Mouse (Mus musculus): ENCODE data around the gene Btnl6.
A peak's percentile ranks its signal among the peaks of the same experiment; 100 is the strongest.
"Not testable (repeated sequence)": the region's sequence is repeated elsewhere in the genome, so short reads cannot be mapped to it uniquely, and the experiment has no call there.

The Btnl6 gene

DNA sequence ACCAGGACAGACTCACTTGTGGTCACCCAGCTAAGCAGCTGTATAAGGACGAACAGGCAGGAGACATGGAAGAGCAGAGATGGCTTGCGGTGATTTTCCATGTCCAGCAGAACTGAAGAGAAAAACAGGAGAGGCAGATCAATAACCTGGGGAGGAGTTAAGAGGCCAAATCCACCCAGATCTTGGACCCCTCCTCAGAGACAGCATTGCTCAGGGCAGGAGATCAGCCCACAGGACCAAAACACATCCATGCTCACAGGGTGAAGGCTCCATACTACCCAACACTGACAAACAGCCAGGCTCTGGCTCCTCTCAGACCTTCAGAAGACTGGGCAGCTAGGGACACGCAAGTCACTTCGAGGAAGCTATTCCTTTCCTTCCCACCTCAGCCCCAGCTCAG, at the start of gene Btnl6:
Btnl6 (minus strand) TSS at position 101 of the 400 bp plus-strand sequence.
- DNase-seq = no peak

- DNase-seq = no peak
Observed at GRCm38 (mm10) chr17:34564796-34565195, 47.6 kb upstream of the Btnl6 start.

DNA sequence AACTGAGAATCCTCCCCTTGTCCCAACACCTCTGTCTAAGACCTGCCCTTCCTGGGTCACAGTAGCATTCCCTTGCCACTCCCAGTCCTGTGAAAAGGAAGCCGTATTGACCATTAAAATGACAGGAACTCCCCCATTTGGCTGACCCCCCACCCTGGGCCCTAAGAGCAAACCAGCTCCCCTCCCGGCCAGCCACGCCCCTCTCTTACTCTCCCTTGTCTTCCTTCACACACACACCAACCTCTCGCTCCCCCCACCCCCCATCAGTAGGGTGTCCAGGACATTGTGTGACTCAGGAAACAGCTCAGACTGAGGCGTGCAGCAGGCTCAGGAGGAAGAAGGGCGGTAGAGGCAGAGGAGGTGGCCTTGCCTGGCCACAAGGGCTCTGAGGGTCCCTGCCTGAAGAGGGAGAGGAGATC, 46.9 kb upstream of the Btnl6 start, which contains the start of gene Notch4:
Notch4 (plus strand) TSS at position 266 of the 419 bp plus-strand sequence.
- no peak for DNase-seq

- DNase-seq = no peak
Observed at GRCm38 (mm10) chr17:34563354-34563753, 46.2 kb upstream of the Btnl6 start.

DNA sequence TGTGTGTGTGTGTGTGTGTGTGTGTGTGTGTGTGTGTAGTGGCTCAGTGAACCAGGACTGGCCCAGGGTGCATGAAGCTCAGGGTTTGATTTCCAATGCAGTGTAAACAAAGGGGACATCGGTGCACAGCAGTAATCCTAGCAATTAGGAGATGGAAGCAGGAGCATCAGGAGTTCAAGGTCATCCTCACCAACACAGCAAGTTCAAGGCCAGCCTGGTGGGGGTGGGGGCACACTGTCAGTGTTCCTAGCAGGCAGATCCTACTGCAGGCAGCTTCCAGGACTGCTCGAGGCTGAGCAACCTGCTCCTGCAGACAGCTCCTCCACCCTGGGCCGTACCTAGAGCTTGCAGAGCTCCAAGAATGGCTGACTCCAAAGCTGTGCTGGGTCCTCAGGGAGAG, 45.4 kb upstream of the Btnl6 start:
- DNase-seq = no peak

DNA sequence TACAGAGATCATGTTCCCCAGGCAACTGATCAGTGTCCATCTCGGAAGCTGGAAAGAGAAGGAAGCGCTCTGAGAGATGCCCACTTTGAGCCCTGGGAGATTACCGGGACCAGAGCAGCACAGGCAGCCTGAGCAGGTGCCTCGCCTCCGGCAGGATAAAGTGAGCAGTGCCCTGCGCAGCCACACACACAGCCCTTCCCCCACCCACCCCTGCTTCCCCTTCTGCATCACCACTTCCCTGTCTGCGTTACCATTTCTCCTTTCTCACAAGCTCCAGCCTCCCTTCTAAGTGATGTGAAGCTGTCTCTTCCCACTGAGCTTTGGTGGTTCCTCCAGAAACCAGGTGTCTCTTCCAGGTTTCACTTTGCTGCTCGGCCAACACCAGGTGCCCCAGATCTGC, 44.0 kb upstream of the Btnl6 start:
- DNase-seq = no peak

GRCm38 (mm10) chr17:34560438-34560837, 43.3 kb upstream of the Btnl6 start:
- DNase-seq = no peak

- no peak for DNase-seq
Observed at GRCm38 (mm10) chr17:34559895-34560294, 42.7 kb upstream of the Btnl6 start.

GRCm38 (mm10) chr17:34559116-34559515, 42.0 kb upstream of the Btnl6 start:
- no peak for DNase-seq

DNA sequence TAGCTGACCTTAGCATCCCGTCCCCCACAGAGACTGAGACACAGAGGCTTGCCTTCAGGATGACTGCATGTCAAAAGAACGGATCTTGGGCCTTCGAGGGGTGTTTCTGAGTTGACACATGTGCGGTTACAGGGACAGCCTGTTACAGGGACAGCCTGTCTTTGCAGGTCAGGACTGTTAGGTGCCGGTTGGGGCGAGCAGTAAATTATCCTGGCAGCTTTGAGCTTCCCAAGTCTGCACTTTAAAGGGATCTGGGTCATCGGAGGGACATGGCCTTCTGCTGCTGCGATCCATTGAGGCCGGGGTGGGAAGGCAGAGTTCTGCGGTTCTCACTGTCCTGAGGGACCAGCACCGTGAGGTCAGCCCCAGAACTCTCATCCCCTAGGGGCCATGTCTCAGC, 40.3 kb upstream of the Btnl6 start:
- DNase-seq = no peak

- DNase-seq = no peak
Observed at GRCm38 (mm10) chr17:34556406-34556805, 39.3 kb upstream of the Btnl6 start.

DNA sequence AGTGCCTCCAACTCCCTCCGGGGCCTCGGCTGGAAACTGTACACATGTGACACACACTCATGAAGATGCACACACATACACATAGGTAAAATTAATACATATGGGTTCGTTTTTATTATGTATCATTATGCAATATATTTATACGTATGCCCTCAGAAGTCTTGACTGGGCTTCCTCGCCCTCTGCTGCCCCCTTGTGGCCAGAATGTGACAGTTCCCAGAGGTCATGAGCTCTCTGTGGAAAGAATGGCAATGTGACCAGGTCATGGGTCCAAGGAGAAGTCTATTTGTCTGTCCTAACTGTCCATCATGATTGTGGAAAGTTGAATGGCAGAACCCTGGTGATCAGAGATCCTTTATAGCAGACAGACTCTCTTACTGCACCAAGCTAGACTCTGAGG, 38.3 kb upstream of the Btnl6 start:
- DNase-seq = peak; percentile 73 to 80

GRCm38 (mm10) chr17:34549843-34550242, 32.7 kb upstream of the Btnl6 start:
- no peak for DNase-seq

DNA sequence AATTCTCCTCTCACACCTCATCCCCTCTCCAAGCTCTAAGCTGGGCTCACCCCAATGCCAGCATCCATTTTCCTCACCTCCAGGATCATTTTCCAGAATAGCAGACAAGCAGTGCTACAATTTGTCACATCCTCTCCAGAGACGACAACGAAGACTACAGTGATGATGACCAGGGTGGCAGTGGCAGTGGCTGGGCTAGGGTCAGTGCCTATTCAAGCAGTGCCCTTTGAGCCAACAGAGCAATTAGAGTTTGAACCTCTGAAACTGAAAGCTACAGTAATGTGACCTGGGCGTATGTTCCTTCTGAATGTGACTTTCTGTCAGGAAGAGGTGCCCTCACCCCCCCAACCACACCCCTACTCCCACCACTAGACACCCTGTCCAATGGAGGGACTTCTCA, 32.0 kb upstream of the Btnl6 start:
- no peak for DNase-seq

GRCm38 (mm10) chr17:34547601-34548000, 30.4 kb upstream of the Btnl6 start:
- DNase-seq = no peak

DNA sequence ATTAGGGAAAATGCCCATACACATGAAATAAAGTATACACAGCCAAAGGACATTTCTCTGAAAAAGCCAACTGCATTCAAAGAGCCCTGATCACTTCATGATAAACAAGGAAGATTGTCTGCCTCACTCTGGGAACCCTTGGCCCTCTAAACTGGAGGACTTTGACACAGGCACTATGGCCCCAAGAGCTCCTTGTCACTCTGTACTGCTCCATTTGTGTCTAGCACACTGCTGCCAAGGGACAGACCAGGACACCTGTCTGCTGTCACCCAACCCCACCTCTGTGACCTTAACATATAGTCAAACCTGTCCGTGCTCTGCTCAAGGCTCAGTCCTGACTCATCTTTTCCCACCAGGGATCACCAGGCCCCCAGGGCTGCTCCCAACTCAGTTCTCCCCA, 29.6 kb upstream of the Btnl6 start:
- DNase-seq = no peak

GRCm38 (mm10) chr17:34543567-34543966, 26.4 kb upstream of the Btnl6 start:
- not testable (repeated sequence) for DNase-seq

DNA sequence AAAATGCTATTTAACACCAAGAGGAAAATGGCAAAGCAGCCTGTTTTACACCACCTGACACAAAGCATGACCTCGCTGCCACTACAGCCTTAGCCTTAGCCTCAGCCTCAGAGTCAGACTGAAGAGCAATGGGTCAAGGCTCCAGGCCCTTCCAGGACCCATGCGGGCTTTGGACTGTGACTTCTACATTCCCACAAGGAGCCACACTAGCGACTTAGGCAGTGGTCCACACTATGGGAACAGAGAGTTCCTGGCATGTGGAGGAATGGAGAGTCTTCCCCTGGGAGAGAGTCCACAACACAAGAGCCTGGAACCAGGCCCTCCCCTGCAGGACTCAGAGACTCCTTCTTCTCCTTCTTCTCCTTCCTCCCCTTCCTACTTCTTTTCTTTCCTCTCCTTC, 15.5 kb upstream of the Btnl6 start:
- DNase-seq = no peak

DNA sequence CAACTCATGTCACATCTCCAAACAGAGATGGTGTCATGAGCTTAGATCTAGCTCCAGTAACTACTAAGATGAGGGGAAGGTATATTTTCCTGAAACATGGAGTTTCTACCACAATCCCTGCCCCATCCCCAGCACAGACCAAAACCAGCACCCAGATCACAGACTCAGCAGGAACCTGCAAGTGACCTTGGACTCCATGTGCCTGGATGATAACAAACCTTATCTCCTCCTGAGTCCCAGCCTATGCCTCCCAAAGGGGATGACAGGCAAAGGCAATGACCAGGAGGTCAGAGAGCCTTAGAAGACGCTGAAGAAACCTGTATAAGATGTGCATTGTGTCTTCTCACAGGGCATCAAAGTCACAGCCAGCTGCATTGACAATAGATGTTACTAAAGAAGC, 1.8 kb upstream of the Btnl6 start:
- DNase-seq = no peak

- DNase-seq = not testable (repeated sequence)
Observed at GRCm38 (mm10) chr17:34518571-34518970, 1.4 kb upstream of the Btnl6 start.

DNA sequence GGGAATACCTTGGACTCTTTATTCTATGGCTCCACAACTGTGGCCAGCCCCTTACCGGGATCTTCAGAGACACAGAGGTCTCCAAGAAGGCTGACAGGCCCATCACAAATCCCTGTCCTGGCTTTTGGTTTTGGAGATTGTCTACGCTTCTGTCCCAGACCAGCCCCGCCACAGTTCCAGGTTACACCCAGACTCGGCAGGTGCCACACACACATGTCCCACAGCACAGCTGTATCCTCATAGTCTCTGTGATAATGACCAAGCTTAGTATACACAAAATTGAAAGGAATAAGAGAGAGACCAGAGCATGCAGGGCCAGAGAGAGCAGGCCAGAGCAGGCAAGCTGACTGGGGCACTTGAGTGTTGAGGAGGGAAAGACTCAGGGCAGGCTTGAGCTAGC, 643 bp upstream of the Btnl6 start:
- DNase-seq = no peak

DNA sequence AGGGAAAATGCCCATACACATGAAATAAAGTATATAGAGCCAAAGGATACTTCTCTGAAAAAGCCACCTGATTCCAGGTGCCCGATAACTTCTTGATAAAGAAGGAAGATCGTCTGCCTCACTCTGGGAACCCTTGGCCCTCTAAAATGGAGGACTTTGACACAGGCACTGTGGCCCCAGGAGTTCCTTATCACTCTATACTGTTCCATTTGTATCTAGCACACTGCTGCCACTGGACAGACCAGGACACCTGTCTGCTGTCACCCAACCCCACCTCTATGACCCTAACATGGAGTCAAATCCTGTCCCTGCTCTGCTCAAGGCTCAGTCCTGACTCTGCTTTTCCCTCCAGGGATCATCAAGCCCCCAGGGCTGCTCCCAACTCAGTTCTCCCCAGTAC, 638 bp downstream of the Btnl6 start:
- no peak for DNase-seq

DNA sequence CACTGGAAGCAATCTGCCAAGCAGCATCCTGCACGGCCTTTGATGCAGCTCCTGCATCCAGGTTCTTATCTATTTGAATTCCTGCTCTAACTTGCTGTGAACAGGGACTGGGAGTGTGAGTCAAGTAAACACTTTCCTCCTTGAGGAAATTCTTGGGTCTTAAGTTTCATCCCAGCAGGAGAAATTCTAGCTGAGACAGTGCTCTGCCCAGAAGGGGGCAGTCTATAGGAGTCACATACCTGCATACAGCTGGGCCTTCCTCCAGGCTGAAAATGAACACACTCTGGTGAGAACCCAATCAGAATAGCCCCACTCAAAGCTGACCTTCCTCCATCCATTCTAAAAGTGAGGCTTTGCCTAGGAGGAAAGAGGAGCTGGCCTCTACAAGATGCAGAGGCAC, 5.4 kb downstream of the Btnl6 start:
- DNase-seq = not testable (repeated sequence)

- no peak for DNase-seq
Observed at GRCm38 (mm10) chr17:34507591-34507990, 9.6 kb downstream of the Btnl6 start.

GRCm38 (mm10) chr17:34497726-34498125, 19.4 kb downstream of the Btnl6 start:
- not testable (repeated sequence) for DNase-seq

DNA sequence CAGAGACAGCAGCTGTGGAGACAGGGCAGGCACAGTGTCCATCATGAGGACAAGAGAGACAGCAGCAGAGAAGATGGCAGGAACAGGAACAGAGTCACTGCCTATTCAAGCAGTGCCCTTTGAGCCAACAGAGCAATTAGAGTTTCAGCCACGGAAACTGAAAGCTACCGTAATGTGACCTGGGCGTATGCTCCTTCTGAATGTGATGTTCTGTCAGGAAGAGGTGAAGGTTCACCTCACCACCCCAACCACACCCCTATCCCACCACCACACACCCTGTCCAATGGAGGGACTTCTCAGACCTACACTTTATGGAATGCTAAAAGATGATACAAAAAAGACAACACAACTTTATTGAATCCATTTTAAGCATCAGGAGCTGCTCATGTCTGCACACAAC, 19.8 kb downstream of the Btnl6 start:
- DNase-seq = not testable (repeated sequence)

Measured in cerebellum, postnatal 36 days (tissue).